Mouse (Mus musculus) liver, embryonic 14.5 days (tissue): ENCODE measurements at regions not wholly inside any gene's neighbourhood (a gene's known extent, or its start where the extent isn't known, plus 50 kb on each side); places are given as distances from the start of the nearest gene placed in this dataset.

Experiments
- ATAC-seq: fragments of 200-750 bp; cut with Nextera tagmentation; 2 replicates; pipeline ENCODE4 v1.8.0; 2017; ENCODE audit warnings: moderate number of reproducible peaks, mild to moderate bottlenecking, moderate library complexity; ENCODE audit not compliant: insufficient read depth
- DNase-seq, 3 experiments: peaks; one replicate each; pipeline ENCODE4 v3.0.0-alpha.2; 2012 to 2013; ENCODE audit warnings: low read depth in 3 of 3, low spot score in 3 of 3
- H3K27ac ChIP-seq: fragments of 300-500 bp; sonication (generic); 2 replicates; pipeline ENCODE4 v1.5.1; 2014; ENCODE audit warnings: moderate library complexity, mild to moderate bottlenecking, control low read depth, inconsistent platforms
- H3K27me3 ChIP-seq: fragments of 300-500 bp; sonication (generic); 2 replicates; pipeline ENCODE4 v1.6.1; 2014; ENCODE audit warnings: mild to moderate bottlenecking, low read length, moderate library complexity; ENCODE audit not compliant: control insufficient read depth, insufficient read depth
- H3K36me3 ChIP-seq: fragments of 300-500 bp; sonication (generic); replicated peaks from 2 replicates; pipeline ENCODE4 v1.6.1; 2014; ENCODE audit warnings: low read depth; ENCODE audit not compliant: control insufficient read depth, insufficient read depth
- H3K4me1 ChIP-seq, 2 experiments: fragments of 200-500 bp in 1 of 2; fragments of 300-500 bp in 1 of 2; sonication (generic) in 1 of 2; replicated peaks; 2 replicates each; pipeline ENCODE4 v1.6.1; 2012 to 2014; ENCODE audit warnings: antibody characterized with exemption in 1 of 2, inconsistent platforms in 1 of 2, low read length in 1 of 2; ENCODE audit not compliant: control insufficient read depth in 2 of 2, insufficient read depth in 2 of 2
- H3K4me2 ChIP-seq: fragments of 300-500 bp; sonication (generic); 2 replicates; pipeline ENCODE4 v1.6.1; 2014; ENCODE audit warnings: low read depth, mild to moderate bottlenecking, control low read depth, moderate library complexity
- H3K4me3 ChIP-seq, 2 experiments: fragments of 200-500 bp in 1 of 2; fragments of 300-500 bp in 1 of 2; sonication (generic) in 1 of 2; 2 replicates each; pipeline ENCODE4 v1.5.1; 2012 to 2014; ENCODE audit warnings: low read depth in 2 of 2, low read length in 2 of 2, mild to moderate bottlenecking in 2 of 2, control low read depth in 1 of 2, inconsistent platforms in 1 of 2, moderate library complexity in 1 of 2; ENCODE audit not compliant: insufficient read depth in 1 of 2
- H3K9ac ChIP-seq: fragments of 300-500 bp; sonication (generic); replicated peaks from 2 replicates; pipeline ENCODE4 v1.6.1; 2014; ENCODE audit warnings: mild to moderate bottlenecking, control low read depth, moderate library complexity
- H3K9me3 ChIP-seq: fragments of 300-500 bp; sonication (generic); 2 replicates; pipeline ENCODE4 v1.6.1; 2016; ENCODE audit warnings: low read length, mixed read lengths; ENCODE audit not compliant: control insufficient read depth
- CTCF ChIP-seq: IDR thresholded peaks from 2 replicates; pipeline ENCODE4 v1.5.1; 2016; ENCODE audit warnings: antibody characterized with exemption, low read depth, control low read depth
- EP300 ChIP-seq: IDR thresholded peaks from 2 replicates; pipeline ENCODE4 v1.6.1; 2016; ENCODE audit warnings: antibody characterized with exemption, low read depth
- WGBS: fragments of 180-500 bp; shearing (Covaris S2); extraction: QIAGEN DNeasy Blood & Tissue Kit; methylation state at CpG from one replicate; pipeline ENCODE4 v1.1.7; 2014; ENCODE audit not compliant: insufficient replicate concordance; 5-methylcytosine and 5-hydroxymethylcytosine counted together

- 42% methylated on average over 3 of the region's 3 CpGs for whole genome bisulfite sequencing
- ATAC-seq, result 0 out of 2 replicates have a peak, but pooled peaks have one; percentile 11
Measured at GRCm38 (mm10) chr2:178622801-178623200, 192.5 kb downstream of the Cdh26 start.

DNA sequence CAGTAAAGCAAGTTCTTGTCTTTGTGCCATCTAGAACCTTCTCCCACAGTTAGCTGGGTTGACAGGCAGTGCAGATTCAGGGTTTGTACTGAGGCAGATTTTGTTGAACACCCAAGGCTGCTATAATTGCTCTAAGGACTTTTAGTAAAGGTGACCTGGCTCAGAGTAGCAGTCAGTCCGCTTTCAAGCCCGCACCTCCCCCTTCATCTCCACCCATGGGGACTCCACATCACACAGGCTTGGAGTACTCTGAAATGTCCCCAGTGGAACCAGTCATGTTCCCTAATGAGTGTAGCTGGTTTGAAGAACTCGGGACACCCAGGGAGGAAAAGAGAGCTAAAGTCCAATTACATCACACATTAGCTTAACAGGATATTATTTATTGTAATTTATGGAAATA, 194.1 kb downstream of the Cdh26 start:
- no peak overlapping the region for H3K4me2 ChIP-seq
- no peaks in the 10 kb centered on the region for H3K27me3 ChIP-seq
- H3K36me3 ChIP-seq, result no peaks in the 10 kb centered on the region
- ATAC-seq (no peak), DNase-seq (no peak)
- no peak overlapping the region for H3K27ac ChIP-seq
- TF ChIP-seq EP300 (no peak), CTCF (no peak)
- H3K4me1 ChIP-seq, result no peaks in the 10 kb centered on the region
- 60% methylated on average over 3 of the region's 3 CpGs for WGBS
- no peak overlapping the region for H3K9ac ChIP-seq
- no peak overlapping the region for H3K4me3 ChIP-seq
- no peaks in the 10 kb centered on the region for H3K9me3 ChIP-seq

More at GRCm38 (mm10) chr2:178622801-178623200, 192.5 kb downstream of the Cdh26 start:
- Histone ChIP-seq H3K9me3 (no peaks in the 10 kb centered on the region), H3K9ac (no peak overlapping the region), H3K36me3 (no peaks in the 10 kb centered on the region), H3K4me2 (no peak overlapping the region), H3K4me1 (no peaks in the 10 kb centered on the region), H3K4me3 (no peak overlapping the region), H3K27me3 (no peaks in the 10 kb centered on the region), H3K27ac (no peak overlapping the region)
- no peak for DNase-seq
- TF ChIP-seq EP300 (no peak), CTCF (no peak)

- no peak for ATAC-seq
- H3K9me3 ChIP-seq, result no peaks in the 10 kb centered on the region
- 53% methylated on average over 1 of the region's 1 CpGs for WGBS
- no peak for TF ChIP-seq EP300
- TF ChIP-seq CTCF, result no peak
- no peaks in the 10 kb centered on the region for H3K27me3 ChIP-seq
- H3K27ac ChIP-seq, result no peak overlapping the region
- H3K4me3 ChIP-seq, result no peak overlapping the region
- H3K36me3 ChIP-seq, result no peaks in the 10 kb centered on the region
- no peaks in the 10 kb centered on the region for H3K4me1 ChIP-seq
- H3K9ac ChIP-seq, result no peak overlapping the region
- no peak for DNase-seq
- H3K4me2 ChIP-seq, result no peak overlapping the region
Measured at GRCm38 (mm10) chr2:178624907-178625306, 194.6 kb downstream of the Cdh26 start.

- Histone ChIP-seq H3K4me2 (no peak overlapping the region), H3K9ac (no peak overlapping the region), H3K27me3 (no peaks in the 10 kb centered on the region), H3K4me3 (no peak overlapping the region), H3K4me1 (no peaks in the 10 kb centered on the region), H3K36me3 (no peaks in the 10 kb centered on the region), H3K9me3 (no peaks in the 10 kb centered on the region), H3K27ac (no peak overlapping the region)
- peak; percentile 89 for TF ChIP-seq CTCF
- no peak for TF ChIP-seq EP300
- ATAC-seq, result no peak
- 17% methylated on average over 7 of the region's 7 CpGs for WGBS
- no peak for DNase-seq
Measured at GRCm38 (mm10) chr2:178629756-178630155, 199.4 kb downstream of the Cdh26 start.

GRCm38 (mm10) chr2:178630511-178630910, 200.2 kb downstream of the Cdh26 start:
- DNase-seq (no peak), ATAC-seq (no peak)
- Histone ChIP-seq H3K27ac (no peak overlapping the region), H3K4me3 (no peak overlapping the region), H3K27me3 (no peaks in the 10 kb centered on the region), H3K36me3 (no peaks in the 10 kb centered on the region), H3K4me2 (no peak overlapping the region), H3K9me3 (no peaks in the 10 kb centered on the region), H3K4me1 (no peaks in the 10 kb centered on the region), H3K9ac (no peak overlapping the region)
- no peak for TF ChIP-seq EP300
- TF ChIP-seq CTCF, result no peak
- 64% methylated on average over 12 of the region's 12 CpGs for WGBS

- H3K4me2 ChIP-seq, result no peak overlapping the region
- H3K4me3 ChIP-seq, result no peak overlapping the region
- no peaks in the 10 kb centered on the region for H3K36me3 ChIP-seq
- no peaks in the 10 kb centered on the region for H3K27me3 ChIP-seq
- no peaks in the 10 kb centered on the region for H3K4me1 ChIP-seq
- TF ChIP-seq CTCF, result no peak
- TF ChIP-seq EP300, result no peak
- no peak overlapping the region for H3K27ac ChIP-seq
- ATAC-seq (no peak), DNase-seq (no peak)
- 45% methylated on average over 3 of the region's 3 CpGs for WGBS
- no peaks in the 10 kb centered on the region for H3K9me3 ChIP-seq
- H3K9ac ChIP-seq, result no peak overlapping the region
Measured at GRCm38 (mm10) chr2:178631336-178631735, 201.0 kb downstream of the Cdh26 start.
